Mouse (Mus musculus) MEL (cell line): ENCODE measurements around the gene Ephb6. TPM values are rescaled to one million over a fixed set of nuclear protein-coding genes. Genes with fewer than 3 reads are reported as not detected.

Experiments
- DNase-seq: peaks from one replicate; pipeline ENCODE4 v3.0.0; 2011; ENCODE audit warnings: low read depth, low spot score
- H3K27ac ChIP-seq: 2 replicates; pipeline ENCODE4 v1.5.1; 2012; ENCODE audit warnings: low read depth, mild to moderate bottlenecking, control low read depth, low read length, moderate library complexity; ENCODE audit not compliant: control insufficient read depth
- H3K27me3 ChIP-seq, 2 experiments: fragments of 150-350 bp in 1 of 2; sonication (generic) in 1 of 2; 2 replicates each; pipeline ENCODE4 v1.6.1; 2012; ENCODE audit warnings: low read length in 2 of 2, mild to moderate bottlenecking in 2 of 2, improper control_type of control experiment in 1 of 2, moderate library complexity in 1 of 2; ENCODE audit not compliant: insufficient read depth in 2 of 2, control insufficient read depth in 1 of 2
- H3K36me3 ChIP-seq, 2 experiments: 2 replicates each; pipeline ENCODE4 v1.6.1; 2012 to 2014; ENCODE audit warnings: low read length in 2 of 2, improper control_type of control experiment in 1 of 2, inconsistent platforms in 1 of 2, mild to moderate bottlenecking in 1 of 2; ENCODE audit not compliant: insufficient read depth in 2 of 2, control insufficient read depth in 1 of 2
- H3K4me1 ChIP-seq, 2 experiments: fragments of 150-350 bp in 1 of 2; sonication (generic) in 1 of 2; 2 replicates each; pipeline ENCODE4 v1.6.1; 2012; ENCODE audit warnings: low read length in 2 of 2, improper control_type of control experiment in 1 of 2, mild to moderate bottlenecking in 1 of 2; ENCODE audit not compliant: insufficient read depth in 2 of 2, control insufficient read depth in 1 of 2
- H3K4me3 ChIP-seq, 2 experiments: fragments of 150-350 bp in 1 of 2; sonication (generic) in 1 of 2; 2 replicates each; pipeline ENCODE4 v1.5.1; 2012; ENCODE audit warnings: low read depth in 2 of 2, low read length in 2 of 2, mild to moderate bottlenecking in 2 of 2, moderate library complexity in 2 of 2, control low read depth in 1 of 2, improper control_type of control experiment in 1 of 2; ENCODE audit not compliant: control insufficient read depth in 1 of 2, insufficient read depth in 1 of 2
- H3K79me2 ChIP-seq: 2 replicates; pipeline ENCODE4 v1.6.1; 2012; ENCODE audit warnings: mild to moderate bottlenecking, low read length, moderate library complexity; ENCODE audit not compliant: control insufficient read depth, poor library complexity, insufficient read depth
- H3K9ac ChIP-seq: 2 replicates; pipeline ENCODE4 v1.6.1; 2012; ENCODE audit warnings: low read depth, mild to moderate bottlenecking, control low read depth, low read length, moderate library complexity; ENCODE audit not compliant: control insufficient read depth, poor library complexity, severe bottlenecking
- H3K9me3 ChIP-seq: fragments of 150-350 bp; sonication (generic); replicated peaks from 2 replicates; pipeline ENCODE4 v1.6.1; 2012; ENCODE audit warnings: mild to moderate bottlenecking, low read length, improper control_type of control experiment, moderate library complexity; ENCODE audit not compliant: insufficient read depth
- BHLHE40 ChIP-seq: IDR thresholded peaks from 2 replicates; pipeline ENCODE4 v1.6.1; 2012; ENCODE audit warnings: low read depth, mild to moderate bottlenecking, inconsistent platforms, low read length, improper control_type of control experiment, borderline replicate concordance
- CHD2 ChIP-seq: IDR thresholded peaks from 2 replicates; pipeline ENCODE4 v1.6.1; 2011; ENCODE audit warnings: low read length, improper control_type of control experiment
- E2F4 ChIP-seq: IDR thresholded peaks from 2 replicates; pipeline ENCODE4 v1.6.1; 2011; ENCODE audit warnings: low read depth, low read length, improper control_type of control experiment, borderline replicate concordance
- EP300 ChIP-seq, 2 experiments: IDR thresholded peaks; 2 replicates each; pipeline ENCODE4 v1.6.1; 2011; ENCODE audit warnings: improper control_type of control experiment in 2 of 2, low read length in 2 of 2, low read depth in 1 of 2, mild to moderate bottlenecking in 1 of 2
- GABPA ChIP-seq: IDR thresholded peaks from 2 replicates; pipeline ENCODE4 v1.6.1; 2012; ENCODE audit warnings: low read depth, mild to moderate bottlenecking, inconsistent platforms, low read length, improper control_type of control experiment, moderate library complexity
- GATA1 ChIP-seq: IDR thresholded peaks from 2 replicates; pipeline ENCODE4 v1.6.1; 2011; ENCODE audit warnings: low read depth, low read length, improper control_type of control experiment
- KAT2A ChIP-seq: conservative IDR thresholded peaks from 2 replicates; pipeline ENCODE4 v1.6.1; 2012; ENCODE audit warnings: low read depth, low read length, improper control_type of control experiment, inconsistent platforms
- MAFK ChIP-seq: IDR thresholded peaks from 2 replicates; pipeline ENCODE4 v1.6.1; 2011; ENCODE audit warnings: low read depth, mild to moderate bottlenecking, low read length, improper control_type of control experiment, borderline replicate concordance
- MXI1 ChIP-seq: IDR thresholded peaks from 2 replicates; pipeline ENCODE4 v1.6.1; 2011; ENCODE audit warnings: mild to moderate bottlenecking, low read depth, low read length, improper control_type of control experiment
- NELFE ChIP-seq: IDR thresholded peaks from 2 replicates; pipeline ENCODE4 v1.6.1; 2011; ENCODE audit warnings: low read depth, low read length, improper control_type of control experiment
- NRF1 ChIP-seq: IDR thresholded peaks from 2 replicates; pipeline ENCODE4 v1.6.1; 2014; ENCODE audit warnings: low read depth, mild to moderate bottlenecking, inconsistent platforms, low read length, improper control_type of control experiment, moderate library complexity; ENCODE audit not compliant: poor library complexity, insufficient read depth, severe bottlenecking
- POLR2A ChIP-seq, 2 experiments: IDR thresholded peaks; 2 replicates each; pipeline ENCODE4 v1.6.1; 2011 to 2012; ENCODE audit warnings: low read length in 2 of 2, mild to moderate bottlenecking in 2 of 2, control low read depth in 1 of 2, improper control_type of control experiment in 1 of 2, low read depth in 1 of 2, moderate library complexity in 1 of 2; ENCODE audit not compliant: control insufficient read depth in 1 of 2, insufficient read depth in 1 of 2, poor library complexity in 1 of 2
- POLR2AphosphoS2 ChIP-seq: IDR thresholded peaks from 2 replicates; pipeline ENCODE4 v1.6.1; 2011; ENCODE audit warnings: low read length, improper control_type of control experiment
- RAD21 ChIP-seq: IDR thresholded peaks from 2 replicates; pipeline ENCODE4 v1.6.1; 2011; ENCODE audit warnings: mild to moderate bottlenecking, low read depth, low read length, improper control_type of control experiment
- SIN3A ChIP-seq: IDR thresholded peaks from 2 replicates; pipeline ENCODE4 v1.6.1; 2012; ENCODE audit warnings: low read length, improper control_type of control experiment, inconsistent platforms
- SMC3 ChIP-seq: IDR thresholded peaks from 2 replicates; pipeline ENCODE4 v1.6.1; 2011; ENCODE audit warnings: low read depth, low read length, improper control_type of control experiment
- TAL1 ChIP-seq: IDR thresholded peaks from 2 replicates; pipeline ENCODE4 v1.6.1; 2012; ENCODE audit warnings: mild to moderate bottlenecking, inconsistent platforms, low read length, moderate library complexity, mixed read lengths
- TBP ChIP-seq: IDR thresholded peaks from 2 replicates; pipeline ENCODE4 v1.8.0; 2011; ENCODE audit warnings: low read depth, low read length, improper control_type of control experiment
- TCF12 ChIP-seq: IDR thresholded peaks from 2 replicates; pipeline ENCODE4 v1.6.1; 2014; ENCODE audit warnings: low read depth, mild to moderate bottlenecking, inconsistent platforms, low read length, improper control_type of control experiment, moderate library complexity
- UBTF ChIP-seq: IDR thresholded peaks from 2 replicates; pipeline ENCODE4 v1.6.1; 2012; ENCODE audit warnings: low read depth, mild to moderate bottlenecking, inconsistent platforms, low read length, improper control_type of control experiment, moderate library complexity, borderline replicate concordance; ENCODE audit not compliant: insufficient read depth
- USF1 ChIP-seq: IDR thresholded peaks from 2 replicates; pipeline ENCODE4 v1.6.1; 2014; ENCODE audit warnings: low read depth, mild to moderate bottlenecking, inconsistent platforms, low read length, improper control_type of control experiment, moderate library complexity
- USF2 ChIP-seq, 2 experiments: IDR thresholded peaks; 2 replicates each; pipeline ENCODE4 v1.6.1; 2011 to 2012; ENCODE audit warnings: improper control_type of control experiment in 2 of 2, low read length in 2 of 2, borderline replicate concordance in 1 of 2, inconsistent platforms in 1 of 2, low read depth in 1 of 2, mild to moderate bottlenecking in 1 of 2; ENCODE audit not compliant: insufficient read depth in 1 of 2
- polyA plus RNA-seq, 2 experiments: library from polyadenylated mRNA; stranded (reverse) in 1 of 2; unstranded in 1 of 2; fragments of >175 nt in 1 of 2; fragments of >200 nt in 1 of 2; gene quantifications; 2 replicates each; pipeline versions ENCODE4 v1.2.1 to v1.2.4; 2012; ENCODE audit warnings: low replicate concordance in 2 of 2, low read depth in 1 of 2; ENCODE audit not compliant: insufficient read length in 2 of 2, insufficient read depth in 1 of 2, missing spikeins in 1 of 2
- total RNA-seq: library from RNA; depleted of rRNA; stranded (reverse); fragments of 300-350 nt; gene quantifications from 2 replicates; pipeline ENCODE4 v1.2.3, GENCODE M21; 2012

Ephb6 gene
- total and polyA plus RNA-seq, 3 experiments: 1.0 to 5.2 TPM; not detected in 1

GRCm38 (mm10) chr6:41606214-41606613 lies 932 bp downstream of the Ephb6 start:
- TF ChIP-seq GABPA (no peak), TAL1 (no peak), MXI1 (no peak), E2F4 (no peak), POLR2A (IDR thresholded peaks at IDR 0.05; ENCODE audit: control insufficient read depth in 1 of 2, insufficient read depth in 1 of 2, low read depth in 1 of 2, low read length in 2 of 2, poor library complexity in 1 of 2) (no peak), KAT2A (no peak), CHD2 (no peak), BHLHE40 (no peak), POLR2AphosphoS2 (no peak)
- H3K36me3 ChIP-seq: no peaks in the 10 kb centered on the region
- no peak overlapping the region for H3K9ac ChIP-seq
- DNase-seq: no peak
- H3K9me3 ChIP-seq: no peaks in the 10 kb centered on the region
- no peak overlapping the region for H3K27ac ChIP-seq
- no peaks in the 10 kb centered on the region; a peak in 1 of 4 replicates for H3K27me3 ChIP-seq
- no peaks in the 10 kb centered on the region for H3K4me1 ChIP-seq
- no peak overlapping the region for H3K4me3 ChIP-seq
- no peaks in the 10 kb centered on the region; the same call in 1 of the 2 replicates for H3K79me2 ChIP-seq

DNA sequence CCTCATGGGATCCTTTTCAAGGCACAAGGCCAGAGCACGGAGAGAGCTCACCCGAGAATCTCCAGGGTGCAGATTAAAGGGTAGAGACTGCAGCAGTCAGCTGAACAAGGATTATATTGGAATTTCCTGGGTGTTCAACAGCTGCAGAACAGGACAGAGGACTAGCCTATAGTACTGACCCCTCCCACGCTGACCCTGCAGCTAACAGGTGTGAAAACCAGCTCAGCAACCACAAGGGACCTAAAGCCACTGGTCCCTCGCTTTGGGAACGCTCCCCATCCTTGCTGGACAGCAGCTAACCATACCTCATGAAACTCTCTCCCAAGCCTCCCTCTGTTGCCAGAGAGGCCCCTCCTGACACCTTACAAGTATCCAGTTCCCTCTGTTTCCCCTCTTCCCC lies 2.4 kb downstream of the Ephb6 start:
- Histone ChIP-seq H3K27ac (no peak overlapping the region), H3K4me1 (no peaks in the 10 kb centered on the region), H3K36me3 (no peaks in the 10 kb centered on the region), H3K4me3 (no peak overlapping the region), H3K79me2 (no peaks in the 10 kb centered on the region; the same call in 1 of the 2 replicates), H3K9ac (no peak overlapping the region), H3K9me3 (no peaks in the 10 kb centered on the region), H3K27me3 (no peaks in the 10 kb centered on the region)
- DNase-seq: no peak
- TF ChIP-seq CHD2 (no peak), UBTF (no peak), TCF12 (no peak), MAFK (no peak), GATA1 (no peak), TBP (no peak), EP300 (IDR thresholded peaks at IDR 0.05; ENCODE audit: low read depth in 1 of 2, low read length in 2 of 2) (no peak), BHLHE40 (no peak), RAD21 (no peak), USF1 (no peak), USF2 (IDR thresholded peaks at IDR 0.05; ENCODE audit: borderline replicate concordance in 1 of 2, insufficient read depth in 1 of 2, low read depth in 1 of 2, low read length in 2 of 2) (no peak), NRF1 (no peak), NELFE (no peak), SIN3A (no peak), SMC3 (no peak), E2F4 (no peak)
